In genomic region chr9:22050351-22050889, GRCm38 (mm10) we compare ENCODE assay signal across 8 mouse cellular contexts. TPM values are rescaled to one million over a fixed set of nuclear protein-coding genes. Genes with fewer than 3 reads are reported as not detected.
DNase-seq lines count a peak whose midpoint lies in the region; ATAC-seq lines count a peak whose summit lies in the region.

No protein-coding gene starts in this region.

- H3K36me3 ChIP-seq in erythroblast, embryonic 14.5 days (ENCODE audit: control insufficient read depth) = no peaks in the 10 kb centered on the region
- no peaks in the 10 kb centered on the region for H3K36me3 ChIP-seq in intestine, embryonic 16.5 days (ENCODE audit: control insufficient read depth, insufficient read depth, low read length)
- H3K36me3 ChIP-seq in limb, embryonic 10.5 days = no peaks in the 10 kb centered on the region

- 1% methylated on average over 43 of the region's 43 CpGs for WGBS in intestine, embryonic 16.5 days
- 1% methylated on average over 43 of the region's 43 CpGs for WGBS in limb, embryonic 10.5 days

- H3K4me2 ChIP-seq in intestine, embryonic 16.5 days (ENCODE audit: low read depth, low read length) = peak overlapping the region; percentile 77

- peaks cover 92% of the 10 kb centered on the region for H3K27me3 ChIP-seq in erythroblast, embryonic 14.5 days (ENCODE audit: control insufficient read depth)
- H3K27me3 ChIP-seq in intestine, embryonic 16.5 days (replicated peaks; ENCODE audit: control insufficient read depth, insufficient read depth, low read length) = peaks cover 42% of the 10 kb centered on the region
- peaks cover 88% of the 10 kb centered on the region for H3K27me3 ChIP-seq in limb, embryonic 10.5 days (ENCODE audit: low read depth, poor library complexity, severe bottlenecking)

- no peak overlapping the region for H3K27ac ChIP-seq in intestine, embryonic 16.5 days (ENCODE audit: low read length)
- H3K27ac ChIP-seq in limb, embryonic 10.5 days = no peak overlapping the region

- H3K4me3 ChIP-seq in erythroblast, embryonic 14.5 days (replicated peaks) = peak overlapping the region; percentile 21
- peak overlapping the region; percentile 45 for H3K4me3 ChIP-seq in intestine, embryonic 16.5 days (ENCODE audit: low read length)
- peak overlapping the region; percentile 48 for H3K4me3 ChIP-seq in limb, embryonic 10.5 days

- peak overlapping the region; percentile 57; the same call in 1 of the 2 replicates for H3K9ac ChIP-seq in intestine, embryonic 16.5 days (ENCODE audit: low read depth, low read length)

- H3K4me1 ChIP-seq in erythroblast, embryonic 14.5 days (ENCODE audit: control insufficient read depth) = peaks cover 44% of the 10 kb centered on the region
- H3K4me1 ChIP-seq in intestine, embryonic 16.5 days (ENCODE audit: control insufficient read depth, insufficient read depth, low read length) = peaks cover 23% of the 10 kb centered on the region
- peaks cover 32% of the 10 kb centered on the region for H3K4me1 ChIP-seq in limb, embryonic 10.5 days

- ATAC-seq in erythroblast, adult 5-6 weeks (replicated peaks; ENCODE audit: low FRiP score, poor library complexity, severe bottlenecking) = no peak
- ATAC-seq in intestine, embryonic 16.5 days = peak; percentile 73
- ATAC-seq in megakaryocyte-erythroid progenitor cell, adult 5-6 weeks (replicated peaks; ENCODE audit: low FRiP score, low TSS enrichment, poor library complexity, severe bottlenecking) = peak; percentile 56

- DNase-seq in cerebellum, postnatal 14 days = peak; percentile 84 to 90
- DNase-seq in frontal cortex, postnatal 14 days (ENCODE audit: low spot score in 2 of 2) = peak; percentile 49 to 55
- DNase-seq in limb, embryonic 10.5 days (ENCODE audit: low spot score) = peak; percentile 79
- peak; percentile 64 for DNase-seq in right cerebral cortex, postnatal 4 days

- H3K9me3 ChIP-seq in erythroblast, embryonic 14.5 days (ENCODE audit: control insufficient read depth, low read length) = peaks cover 24% of the 10 kb centered on the region
- no peaks in the 10 kb centered on the region for H3K9me3 ChIP-seq in intestine, embryonic 16.5 days (ENCODE audit: control insufficient read depth, low read length)
- no peaks in the 10 kb centered on the region for H3K9me3 ChIP-seq in limb, embryonic 10.5 days (replicated peaks)

RNA-seq across cellular contexts. Expression of gene Elavl3, which starts 1.4 kb away (rescaled TPM):
- 0.02 and 0.03 TPM in 2 replicates for polyA plus RNA-seq in erythroblast, embryonic 14.5 days (2012)
- not detected in 2 replicates for total RNA-seq in erythroblast, adult 5-6 weeks (2015; ENCODE audit: low replicate concordance)
- not detected in 2 replicates for total RNA-seq in erythroblast, adult 5-6 weeks (2017; ENCODE audit: low replicate concordance)
- 1.5 and 1.9 TPM in 2 replicates for polyA plus RNA-seq in intestine, embryonic 16.5 days (2015; fragmentation: Nextera tagmentation; extraction: Ambion mirVana)
- polyA plus RNA-seq in limb, embryonic 10.5 days (2016; fragmentation: Nextera tagmentation; extraction: Ambion mirVana) = 0.06 and 0.10 TPM in 2 replicates
- total RNA-seq in megakaryocyte-erythroid progenitor cell, adult 5-6 weeks (2014; fragmentation: Nextera tagmentation) = not detected in 2 replicates
- not detected in 2 replicates for total RNA-seq in megakaryocyte-erythroid progenitor cell, adult 5-6 weeks (2017)

RNA-seq across cellular contexts. Expression of gene Gm49318, which starts 20.6 kb away (rescaled TPM):
- not detected in 2 replicates for polyA plus RNA-seq in erythroblast, embryonic 14.5 days (2012)
- total RNA-seq in erythroblast, adult 5-6 weeks (2015; ENCODE audit: low replicate concordance) = not detected in 2 replicates
- not detected in 2 replicates for total RNA-seq in erythroblast, adult 5-6 weeks (2017; ENCODE audit: low replicate concordance)
- polyA plus RNA-seq in intestine, embryonic 16.5 days (2015; fragmentation: Nextera tagmentation; extraction: Ambion mirVana) = not detected in 2 replicates
- polyA plus RNA-seq in limb, embryonic 10.5 days (2016; fragmentation: Nextera tagmentation; extraction: Ambion mirVana) = not detected in 2 replicates
- not detected in 2 replicates for total RNA-seq in megakaryocyte-erythroid progenitor cell, adult 5-6 weeks (2014; fragmentation: Nextera tagmentation)
- not detected in 2 replicates for total RNA-seq in megakaryocyte-erythroid progenitor cell, adult 5-6 weeks (2017)

RNA-seq across cellular contexts. Expression of gene Zfp653, which starts 20.8 kb away (rescaled TPM):
- 2.1 and 2.8 TPM in 2 replicates for polyA plus RNA-seq in erythroblast, embryonic 14.5 days (2012)
- 1.0 and 4.0 TPM in 2 replicates for total RNA-seq in erythroblast, adult 5-6 weeks (2015; ENCODE audit: low replicate concordance)
- 1.6 and 2.8 TPM in 2 replicates for total RNA-seq in erythroblast, adult 5-6 weeks (2017; ENCODE audit: low replicate concordance)
- polyA plus RNA-seq in intestine, embryonic 16.5 days (2015; fragmentation: Nextera tagmentation; extraction: Ambion mirVana) = 9.2 and 9.7 TPM in 2 replicates
- polyA plus RNA-seq in limb, embryonic 10.5 days (2016; fragmentation: Nextera tagmentation; extraction: Ambion mirVana) = 11.0 TPM in 2 replicates
- 10.0 and 11.0 TPM in 2 replicates for total RNA-seq in megakaryocyte-erythroid progenitor cell, adult 5-6 weeks (2014; fragmentation: Nextera tagmentation)
- 4.2 and 9.0 TPM in 2 replicates for total RNA-seq in megakaryocyte-erythroid progenitor cell, adult 5-6 weeks (2017)

RNA-seq across cellular contexts. Expression of gene Ecsit, which starts 34.8 kb away (rescaled TPM):
- polyA plus RNA-seq in erythroblast, embryonic 14.5 days (2012) = 2.7 and 3.0 TPM in 2 replicates
- 1.9 and 3.3 TPM in 2 replicates for total RNA-seq in erythroblast, adult 5-6 weeks (2015; ENCODE audit: low replicate concordance)
- 3.5 and 4.2 TPM in 2 replicates for total RNA-seq in erythroblast, adult 5-6 weeks (2017; ENCODE audit: low replicate concordance)
- polyA plus RNA-seq in intestine, embryonic 16.5 days (2015; fragmentation: Nextera tagmentation; extraction: Ambion mirVana) = 50.8 and 54.2 TPM in 2 replicates
- polyA plus RNA-seq in limb, embryonic 10.5 days (2016; fragmentation: Nextera tagmentation; extraction: Ambion mirVana) = 38.9 and 46.4 TPM in 2 replicates
- total RNA-seq in megakaryocyte-erythroid progenitor cell, adult 5-6 weeks (2014; fragmentation: Nextera tagmentation) = 35.7 and 37.0 TPM in 2 replicates
- 18.6 and 36.6 TPM in 2 replicates for total RNA-seq in megakaryocyte-erythroid progenitor cell, adult 5-6 weeks (2017)

RNA-seq across cellular contexts. Expression of gene Prkcsh, which starts 47.8 kb away (rescaled TPM):
- 9.9 and 10.3 TPM in 2 replicates for polyA plus RNA-seq in erythroblast, embryonic 14.5 days (2012)
- 13.1 and 13.4 TPM in 2 replicates for total RNA-seq in erythroblast, adult 5-6 weeks (2015; ENCODE audit: low replicate concordance)
- 20.2 and 25.0 TPM in 2 replicates for total RNA-seq in erythroblast, adult 5-6 weeks (2017; ENCODE audit: low replicate concordance)
- 121 and 125 TPM in 2 replicates for polyA plus RNA-seq in intestine, embryonic 16.5 days (2015; fragmentation: Nextera tagmentation; extraction: Ambion mirVana)
- polyA plus RNA-seq in limb, embryonic 10.5 days (2016; fragmentation: Nextera tagmentation; extraction: Ambion mirVana) = 111 and 113 TPM in 2 replicates
- 45.7 and 56.7 TPM in 2 replicates for total RNA-seq in megakaryocyte-erythroid progenitor cell, adult 5-6 weeks (2014; fragmentation: Nextera tagmentation)
- 102 and 107 TPM in 2 replicates for total RNA-seq in megakaryocyte-erythroid progenitor cell, adult 5-6 weeks (2017)
